Mouse (Mus musculus) cortical plate, adult 2 months (tissue): ENCODE measurements around the gene Ppp1r12b.

Experiments
- CTCF ChIP-seq: fragments of 200-500 bp; IDR thresholded peaks from 2 replicates; pipeline ENCODE4 v1.5.1; 2011; ENCODE audit warnings: mild to moderate bottlenecking, control low read depth, low read length; ENCODE audit not compliant: insufficient read depth; ENCODE audit errors: extremely low read depth
- POLR2A ChIP-seq: fragments of 200-500 bp; IDR thresholded peaks from 2 replicates; pipeline ENCODE4 v1.6.1; 2011; ENCODE audit warnings: mild to moderate bottlenecking, low read length, control low read depth; ENCODE audit not compliant: insufficient read depth; ENCODE audit errors: extremely low read depth

DNA sequence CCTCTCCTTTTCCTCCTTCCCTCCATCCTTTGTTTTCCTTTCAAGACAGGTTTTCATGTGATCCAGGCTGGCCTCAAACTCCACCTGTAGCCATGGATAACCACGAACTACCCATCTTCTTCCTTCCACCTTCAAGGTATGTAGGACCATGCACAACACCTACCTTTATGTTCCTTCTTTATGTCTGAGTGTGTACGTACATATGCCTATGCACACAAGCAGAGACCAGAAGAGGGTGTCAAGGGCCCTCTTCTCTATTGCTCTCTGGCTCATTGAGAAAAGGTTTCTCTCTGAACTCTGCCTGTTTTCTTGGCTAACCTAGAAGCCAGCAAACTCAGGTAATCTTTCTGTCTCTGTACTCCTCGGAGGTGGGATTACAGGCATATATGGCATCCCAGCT lies 39.0 kb upstream of the Ppp1r12b start:
- TF ChIP-seq CTCF (no peak), POLR2A (no peak)
